17 mouse cellular contexts compared by ENCODE assay signal in genomic region chr4:9065981-9066815, GRCm38 (mm10).
A peak's percentile ranks its signal among the peaks of the same experiment; 100 is the strongest.
DNase-seq lines count a peak whose midpoint lies in the region; ATAC-seq and TF ChIP-seq lines count a peak whose summit lies in the region.
"Had no signal": no experiment of that assay in that cellular context is flagged by ENCODE, and none has a peak within 500 bp of the region (broad histone marks: within the 10 kb centered on the region; RNA-seq: fewer than 3 reads in every experiment).

No protein-coding gene starts in this region.

- H3K36me3 ChIP-seq in forebrain, embryonic 10.5 days (replicated peaks) = no peaks in the 10 kb centered on the region
- H3K36me3 ChIP-seq in forebrain, embryonic 11.5 days (ENCODE audit: control insufficient read depth, insufficient read depth, low read length) = no peaks in the 10 kb centered on the region
- no peaks in the 10 kb centered on the region for H3K36me3 ChIP-seq in splenic B cell, adult 2 months (ENCODE audit: control insufficient read depth, insufficient read depth, low read length, poor library complexity, severe bottlenecking)
- H3K36me3 ChIP-seq: G1E; heart, embryonic 15.5 days; intestine, embryonic 15.5 days; lung, embryonic 15.5 days had no signal

- H3K27ac ChIP-seq in forebrain, embryonic 10.5 days = 0 out of 2 replicates have a peak overlapping the region, but pooled peaks have one; percentile 30
- H3K27ac ChIP-seq in forebrain, embryonic 11.5 days (ENCODE audit: low read depth, low read length) = no peak overlapping the region
- H3K27ac ChIP-seq: heart, embryonic 15.5 days; intestine, embryonic 15.5 days; lung, embryonic 15.5 days had no signal

- H3K27me3 ChIP-seq in forebrain, embryonic 10.5 days (ENCODE audit: poor library complexity, severe bottlenecking) = no peaks in the 10 kb centered on the region
- no peaks in the 10 kb centered on the region for H3K27me3 ChIP-seq in forebrain, embryonic 11.5 days (ENCODE audit: control insufficient read depth, insufficient read depth, low read length)
- H3K27me3 ChIP-seq in splenic B cell, adult 2 months (ENCODE audit: control insufficient read depth, insufficient read depth, low read length, poor library complexity, severe bottlenecking) = no peaks in the 10 kb centered on the region; the same call in 1 of the 2 replicates
- H3K27me3 ChIP-seq: heart, embryonic 15.5 days; intestine, embryonic 15.5 days; lung, embryonic 15.5 days had no signal

- peaks cover 26% of the 10 kb centered on the region for H3K4me1 ChIP-seq in forebrain, embryonic 10.5 days
- no peaks in the 10 kb centered on the region for H3K4me1 ChIP-seq in forebrain, embryonic 11.5 days (replicated peaks; ENCODE audit: control insufficient read depth, insufficient read depth, low read length)
- H3K4me1 ChIP-seq: intestine, embryonic 15.5 days; lung, embryonic 15.5 days had no signal

- no peak for TF ChIP-seq POLR2A in brain, embryonic 14.5 days (IDR thresholded peaks at IDR 0.05; ENCODE audit: borderline replicate concordance, extremely low read depth, insufficient read depth, insufficient read length, poor library complexity, severe bottlenecking)

- no peak for ATAC-seq in forebrain, embryonic 11.5 days (replicated peaks; ENCODE audit: low FRiP score)
- no peak for ATAC-seq in monocyte, adult 5-6 weeks (replicated peaks; ENCODE audit: insufficient number of reproducible peaks, low FRiP score, low TSS enrichment, poor library complexity, severe bottlenecking)
- ATAC-seq: intestine, embryonic 15.5 days had no signal

- DNase-seq in forebrain, embryonic 10.5 days (ENCODE audit: extremely low spot score, low spot score) = no peak
- no peak for DNase-seq in forebrain, embryonic 11.5 days (ENCODE audit: low spot score)
- DNase-seq in layer of hippocampus, adult 8-10 months (ENCODE audit: low spot score in 2 of 2) = peak; percentile 5 to 23
- no peak for DNase-seq in layer of hippocampus, adult 9-10 months (ENCODE audit: low spot score)
- DNase-seq in brain, embryonic 14.5 days (ENCODE audit: low read depth) = peak; percentile 53
- DNase-seq in splenic B cell, adult 2 months (ENCODE audit: low read depth, low spot score) = peak; percentile 1
- DNase-seq in frontal cortex, postnatal 36 days (ENCODE audit: low spot score in 2 of 2) = no peak
- DNase-seq: adrenal gland, postnatal 36 days; kidney, postnatal 10 days; liver; right cerebral cortex, postnatal 4 days; thymus, postnatal 4 days had no signal

- 73% methylated on average over 10 of the region's 10 CpGs for WGBS in forebrain, embryonic 10.5 days
- 64% methylated on average over 10 of the region's 10 CpGs for WGBS in forebrain, embryonic 11.5 days

- H3K9me3 ChIP-seq in forebrain, embryonic 10.5 days = no peaks in the 10 kb centered on the region
- no peaks in the 10 kb centered on the region for H3K9me3 ChIP-seq in forebrain, embryonic 11.5 days (ENCODE audit: control insufficient read depth, low read length)
- H3K9me3 ChIP-seq: G1E; heart, embryonic 15.5 days; intestine, embryonic 15.5 days; lung, embryonic 15.5 days had no signal

- TF ChIP-seq CTCF in brain, embryonic 14.5 days (IDR thresholded peaks at IDR 0.05; ENCODE audit: borderline replicate concordance, extremely low read depth, insufficient read depth, insufficient read length) = no peak

- no peak overlapping the region for H3K4me3 ChIP-seq in forebrain, embryonic 10.5 days
- H3K4me3 ChIP-seq in forebrain, embryonic 11.5 days (ENCODE audit: low read depth, low read length) = no peak overlapping the region
- H3K4me3 ChIP-seq: heart, embryonic 15.5 days; intestine, embryonic 15.5 days; lung, embryonic 15.5 days had no signal

- no peak overlapping the region for H3K4me2 ChIP-seq in forebrain, embryonic 11.5 days (ENCODE audit: low read depth, low read length, severe bottlenecking)
- H3K4me2 ChIP-seq: heart, embryonic 15.5 days; intestine, embryonic 15.5 days; lung, embryonic 15.5 days had no signal

- no peak overlapping the region for H3K9ac ChIP-seq in forebrain, embryonic 11.5 days (ENCODE audit: low read length)
- H3K9ac ChIP-seq: heart, embryonic 15.5 days; intestine, embryonic 15.5 days; lung, embryonic 15.5 days had no signal

Comparison
In these comparisons a context has a peak if more than half of its experiments do, and no peak if none do; other contexts are left out.
1. DNase-seq: peak in layer of hippocampus, adult 8-10 months (2 of 2), brain, embryonic 14.5 days (single experiment) and splenic B cell, adult 2 months (single experiment); none in forebrain, embryonic 10.5 days (single experiment), forebrain, embryonic 11.5 days (single experiment), layer of hippocampus, adult 9-10 months (single experiment) and frontal cortex, postnatal 36 days (0 of 2).